ENCODE assay signal across 8 mouse cellular contexts in genomic region chr19:53329221-53329991, GRCm38 (mm10). TPM values are rescaled to one million over a fixed set of nuclear protein-coding genes. Genes with fewer than 3 reads are reported as not detected.
DNase-seq lines count a peak whose midpoint lies in the region; ATAC-seq and TF ChIP-seq lines count a peak whose summit lies in the region.

No protein-coding gene starts in this region.

- H3K4me3 ChIP-seq in embryonic facial prominence, embryonic 15.5 days (replicated peaks), result peak overlapping the region; percentile 91
- H3K4me3 ChIP-seq in kidney, embryonic 14.5 days (ENCODE audit: low read length), result peak overlapping the region; percentile 91
- peak overlapping the region; percentile 77 for H3K4me3 ChIP-seq in limb, embryonic 15.5 days
- peak overlapping the region; percentile 84 for H3K4me3 ChIP-seq in midbrain, postnatal 0 days (ENCODE audit: low read depth, low read length)

- WGBS in embryonic facial prominence, embryonic 15.5 days, result under 1% methylated on average over 90 of the region's 106 CpGs
- WGBS in kidney, embryonic 14.5 days, result under 1% methylated on average over 90 of the region's 106 CpGs
- under 1% methylated on average over 93 of the region's 106 CpGs for WGBS in limb, embryonic 15.5 days
- WGBS in midbrain, postnatal 0 days, result under 1% methylated on average over 63 of the region's 106 CpGs

- H3K27ac ChIP-seq in embryonic facial prominence, embryonic 15.5 days (replicated peaks), result peak overlapping the region; percentile 82
- H3K27ac ChIP-seq in kidney, embryonic 14.5 days (ENCODE audit: low read depth, low read length), result peak overlapping the region; percentile 71; the same call in 1 of the 2 replicates
- peak overlapping the region; percentile 85 for H3K27ac ChIP-seq in limb, embryonic 15.5 days
- peak overlapping the region; percentile 62 for H3K27ac ChIP-seq in midbrain, postnatal 0 days (ENCODE audit: low read depth, low read length)

- no peaks in the 10 kb centered on the region for H3K9me3 ChIP-seq in embryonic facial prominence, embryonic 15.5 days (replicated peaks)
- H3K9me3 ChIP-seq in kidney, embryonic 14.5 days (ENCODE audit: control insufficient read depth, low read length), result no peaks in the 10 kb centered on the region
- H3K9me3 ChIP-seq in limb, embryonic 15.5 days, result no peaks in the 10 kb centered on the region
- no peaks in the 10 kb centered on the region for H3K9me3 ChIP-seq in midbrain, postnatal 0 days (ENCODE audit: low read length)

- H3K36me3 ChIP-seq in embryonic facial prominence, embryonic 15.5 days, result peaks cover 14% of the 10 kb centered on the region
- H3K36me3 ChIP-seq in kidney, embryonic 14.5 days (ENCODE audit: control insufficient read depth, insufficient read depth, low read length), result peaks cover 16% of the 10 kb centered on the region; the same call in 1 of the 2 replicates
- peaks cover 9% of the 10 kb centered on the region; the same call in 1 of the 2 replicates for H3K36me3 ChIP-seq in limb, embryonic 15.5 days
- peaks cover 4% of the 10 kb centered on the region; the same call in 1 of the 2 replicates for H3K36me3 ChIP-seq in midbrain, postnatal 0 days (ENCODE audit: insufficient read depth, low read length)

- ATAC-seq in embryonic facial prominence, embryonic 15.5 days (ENCODE audit: insufficient number of reproducible peaks, low FRiP score, low TSS enrichment, low read depth), result peak; percentile 85
- ATAC-seq in kidney, embryonic 14.5 days (ENCODE audit: low FRiP score, low TSS enrichment), result peak; percentile 83
- ATAC-seq in limb, embryonic 15.5 days (ENCODE audit: insufficient number of reproducible peaks, low FRiP score, low TSS enrichment, low read depth), result peak; percentile 77
- peak; percentile 86 for ATAC-seq in midbrain, postnatal 0 days (ENCODE audit: low FRiP score)

- peak; percentile 75 for TF ChIP-seq CTCF in midbrain, postnatal 0 days (IDR thresholded peaks at IDR 0.05)

- peak; percentile 92 for DNase-seq in 416B (ENCODE audit: low read depth)
- DNase-seq in adrenal gland, postnatal 4 days (ENCODE audit: low spot score in 2 of 2), result peak; percentile 78 to 82
- peak; percentile 89 to 90 for DNase-seq in heart, adult 9 months (ENCODE audit: low spot score in 2 of 2)
- DNase-seq in midbrain, postnatal 0 days (ENCODE audit: low spot score), result peak; percentile 93
- peak; percentile 90 to 94 for DNase-seq in spleen, postnatal 10 days (ENCODE audit: low spot score in 2 of 2)

- H3K9ac ChIP-seq in embryonic facial prominence, embryonic 15.5 days, result peak overlapping the region; percentile 71
- peak overlapping the region; percentile 74 for H3K9ac ChIP-seq in kidney, embryonic 14.5 days (ENCODE audit: low read depth, low read length)
- peak overlapping the region; percentile 68 for H3K9ac ChIP-seq in limb, embryonic 15.5 days
- H3K9ac ChIP-seq in midbrain, postnatal 0 days (replicated peaks; ENCODE audit: low read length, poor library complexity, severe bottlenecking), result peak overlapping the region; percentile 67

- H3K27me3 ChIP-seq in embryonic facial prominence, embryonic 15.5 days, result no peaks in the 10 kb centered on the region
- no peaks in the 10 kb centered on the region for H3K27me3 ChIP-seq in kidney, embryonic 14.5 days (ENCODE audit: control insufficient read depth, insufficient read depth, low read length)
- no peaks in the 10 kb centered on the region for H3K27me3 ChIP-seq in limb, embryonic 15.5 days
- H3K27me3 ChIP-seq in midbrain, postnatal 0 days (ENCODE audit: insufficient read depth, low read length), result no peaks in the 10 kb centered on the region

- peaks cover 33% of the 10 kb centered on the region for H3K4me1 ChIP-seq in embryonic facial prominence, embryonic 15.5 days
- H3K4me1 ChIP-seq in kidney, embryonic 14.5 days (ENCODE audit: control insufficient read depth, insufficient read depth, low read length), result peaks cover 6% of the 10 kb centered on the region; the same call in 1 of the 2 replicates
- peaks cover 34% of the 10 kb centered on the region for H3K4me1 ChIP-seq in limb, embryonic 15.5 days
- H3K4me1 ChIP-seq in midbrain, postnatal 0 days (ENCODE audit: insufficient read depth, low read length), result 0 out of 2 replicates have a peak, but pooled peaks cover 5% of the 10 kb centered on the region

- H3K4me2 ChIP-seq in embryonic facial prominence, embryonic 15.5 days (replicated peaks), result peak overlapping the region; percentile 93
- H3K4me2 ChIP-seq in kidney, embryonic 14.5 days (replicated peaks; ENCODE audit: low read depth, low read length), result peak overlapping the region; percentile 92
- peak overlapping the region; percentile 92 for H3K4me2 ChIP-seq in limb, embryonic 15.5 days
- peak overlapping the region; percentile 92 for H3K4me2 ChIP-seq in midbrain, postnatal 0 days (ENCODE audit: low read depth, low read length, poor library complexity, severe bottlenecking)

RNA-seq across cellular contexts. Expression of gene Mxi1, which starts 19.1 kb away (rescaled TPM):
- total RNA-seq in adrenal gland, postnatal 4 days (2021), result 10 to 100 TPM; 38.1 to 40.5 TPM
- polyA plus RNA-seq in embryonic facial prominence, embryonic 15.5 days (2015; fragmentation: Nextera tagmentation; extraction: Ambion mirVana), result 41.7 and 47.9 TPM in 2 replicates
- polyA plus RNA-seq in kidney, embryonic 14.5 days (2014; fragmentation: Nextera tagmentation; extraction: Ambion mirVana), result 31.0 and 42.5 TPM in 2 replicates
- polyA plus RNA-seq in limb, embryonic 15.5 days (2015; fragmentation: Nextera tagmentation; extraction: Ambion mirVana), result 35.4 and 40.1 TPM in 2 replicates
- total RNA-seq in midbrain, postnatal 0 days (2014; rRNA removed), result 40.9 and 49.2 TPM in 2 replicates
- 37.7 and 38.8 TPM in 2 replicates for polyA plus RNA-seq in midbrain, postnatal 0 days (2015; fragmentation: Nextera tagmentation; extraction: Ambion mirVana)

RNA-seq across cellular contexts. Expression of gene Gm10197, which starts 42.2 kb away (rescaled TPM):
- not detected for total RNA-seq in adrenal gland, postnatal 4 days (2021)
- polyA plus RNA-seq in embryonic facial prominence, embryonic 15.5 days (2015; fragmentation: Nextera tagmentation; extraction: Ambion mirVana), result not detected in 2 replicates
- polyA plus RNA-seq in kidney, embryonic 14.5 days (2014; fragmentation: Nextera tagmentation; extraction: Ambion mirVana), result 2.0 and 3.2 TPM in 2 replicates
- polyA plus RNA-seq in limb, embryonic 15.5 days (2015; fragmentation: Nextera tagmentation; extraction: Ambion mirVana), result 2.2 TPM in 1 of 2 replicates, not detected in the other
- total RNA-seq in midbrain, postnatal 0 days (2014; rRNA removed), result not detected in 2 replicates
- not detected in 2 replicates for polyA plus RNA-seq in midbrain, postnatal 0 days (2015; fragmentation: Nextera tagmentation; extraction: Ambion mirVana)

Comparison
In these comparisons a context has a peak if more than half of its experiments do, and no peak if none do; other contexts are left out.
1. Peak in every context shown above with its lines: DNase-seq, ATAC-seq, H3K4me3 ChIP-seq and H3K27ac ChIP-seq.